Comparison of ENCODE assay signal across 7 mouse cellular contexts in the genomic region with DNA sequence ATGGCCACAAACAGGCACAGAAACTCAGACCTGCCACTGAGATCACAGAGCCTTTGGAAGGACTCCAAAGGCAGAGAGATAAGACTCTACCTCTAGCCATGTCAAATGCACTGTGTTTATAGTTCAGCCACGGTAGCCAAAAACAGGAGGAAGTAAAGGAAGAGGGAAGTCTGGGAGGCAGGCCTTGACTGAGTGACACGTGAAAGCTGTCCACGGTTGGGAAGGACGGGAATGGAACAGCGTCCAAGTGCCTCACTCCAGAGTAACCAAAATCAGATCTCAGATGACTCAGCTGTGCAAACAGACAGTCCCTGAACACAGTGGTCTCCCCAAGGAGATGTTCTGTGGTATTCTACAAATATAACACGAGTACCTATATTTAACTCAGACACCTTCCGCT. TPM values are rescaled to one million over a fixed set of nuclear protein-coding genes. Genes with fewer than 3 reads are reported as not detected.
DNase-seq lines count a peak whose midpoint lies in the region; ATAC-seq lines count a peak whose summit lies in the region.

No protein-coding gene starts in this region.

- no peak overlapping the region for H3K4me3 ChIP-seq in liver, embryonic 16.5 days (ENCODE audit: low read depth, low read length)
- H3K4me3 ChIP-seq in heart, embryonic 15.5 days, result no peak overlapping the region

- no peak for DNase-seq in liver
- DNase-seq in adrenal gland, postnatal 25 days, result peak; percentile 29
- no peak for DNase-seq in thymus, postnatal 10 days (ENCODE audit: low spot score in 2 of 2)
- no peak for DNase-seq in cerebellum, adult 8-10 months

- WGBS in liver, embryonic 16.5 days (ENCODE audit: insufficient replicate concordance), result 23% methylated on average over 7 of the region's 7 CpGs
- 9% methylated on average over 7 of the region's 7 CpGs for whole genome bisulfite sequencing in heart, embryonic 15.5 days

- H3K4me2 ChIP-seq in liver, embryonic 16.5 days (ENCODE audit: low read depth, low read length), result no peak overlapping the region
- peak overlapping the region; percentile 40 for H3K4me2 ChIP-seq in heart, embryonic 15.5 days

- peaks cover 12% of the 10 kb centered on the region for H3K4me1 ChIP-seq in liver, embryonic 16.5 days (ENCODE audit: control insufficient read depth, low read depth, low read length)
- H3K4me1 ChIP-seq in heart, embryonic 15.5 days (replicated peaks), result peaks cover 40% of the 10 kb centered on the region

- H3K9ac ChIP-seq in liver, embryonic 16.5 days (ENCODE audit: low read depth, low read length), result no peak overlapping the region
- H3K9ac ChIP-seq in heart, embryonic 15.5 days, result no peak overlapping the region

- peak; percentile 30; the same call in 1 of the 2 replicates for ATAC-seq in liver, embryonic 16.5 days (ENCODE audit: low read depth)
- ATAC-seq in heart, embryonic 15.5 days (replicated peaks; ENCODE audit: insufficient number of reproducible peaks, insufficient read depth, low FRiP score, low read depth), result peak; percentile 83
- peak; percentile 78 for ATAC-seq in megakaryocyte progenitor cell, adult 5-6 weeks (replicated peaks; ENCODE audit: poor library complexity)

- no peaks in the 10 kb centered on the region for H3K9me3 ChIP-seq in liver, embryonic 16.5 days (replicated peaks; ENCODE audit: control insufficient read depth, low read length)
- no peaks in the 10 kb centered on the region for H3K9me3 ChIP-seq in heart, embryonic 15.5 days (replicated peaks)

- no peaks in the 10 kb centered on the region for H3K36me3 ChIP-seq in liver, embryonic 16.5 days (ENCODE audit: control insufficient read depth, insufficient read depth)
- no peaks in the 10 kb centered on the region for H3K36me3 ChIP-seq in heart, embryonic 15.5 days

- no peaks in the 10 kb centered on the region for H3K27me3 ChIP-seq in liver, embryonic 16.5 days (ENCODE audit: control insufficient read depth, insufficient read depth, low read depth, low read length)
- no peaks in the 10 kb centered on the region for H3K27me3 ChIP-seq in heart, embryonic 15.5 days

- H3K27ac ChIP-seq in liver, embryonic 16.5 days (ENCODE audit: low read length), result no peak overlapping the region
- H3K27ac ChIP-seq in heart, embryonic 15.5 days, result peak overlapping the region; percentile 74

RNA-seq across cellular contexts. Expression of a gene that starts 25.1 kb away (rescaled TPM):
- 0.07 and 0.09 TPM in 2 replicates for polyA plus RNA-seq in liver, embryonic 16.5 days (2015; fragmentation: Nextera tagmentation; extraction: Ambion mirVana)
- total RNA-seq in adrenal gland, postnatal 25 days (2021), result 0.39 TPM in 1 of 2 replicates, not detected in the other
- 0.34 and 0.55 TPM in 2 replicates for polyA plus RNA-seq in heart, embryonic 15.5 days (2015; fragmentation: Nextera tagmentation; extraction: Ambion mirVana)
- 0.42 and 0.67 TPM in 2 replicates for total RNA-seq in megakaryocyte progenitor cell, adult 5-6 weeks (2015)
- 0.51 and 1.7 TPM in 2 replicates for total RNA-seq in megakaryocyte progenitor cell, adult 5-6 weeks (2017)

RNA-seq across cellular contexts. Expression of a gene that starts 25.5 kb away (rescaled TPM):
- polyA plus RNA-seq in liver, embryonic 16.5 days (2015; fragmentation: Nextera tagmentation; extraction: Ambion mirVana), result 11.1 and 11.5 TPM in 2 replicates
- 59.0 and 63.1 TPM in 2 replicates for total RNA-seq in adrenal gland, postnatal 25 days (2021)
- polyA plus RNA-seq in heart, embryonic 15.5 days (2015; fragmentation: Nextera tagmentation; extraction: Ambion mirVana), result 28.9 and 33.5 TPM in 2 replicates
- 15.6 and 22.7 TPM in 2 replicates for total RNA-seq in megakaryocyte progenitor cell, adult 5-6 weeks (2015)
- total RNA-seq in megakaryocyte progenitor cell, adult 5-6 weeks (2017), result 33.4 and 36.9 TPM in 2 replicates

RNA-seq across cellular contexts. Expression of a gene that starts 55.2 kb away (rescaled TPM):
- polyA plus RNA-seq in liver, embryonic 16.5 days (2015; fragmentation: Nextera tagmentation; extraction: Ambion mirVana), result 0.05 and 0.26 TPM in 2 replicates
- not detected in 2 replicates for total RNA-seq in adrenal gland, postnatal 25 days (2021)
- not detected in 2 replicates for polyA plus RNA-seq in heart, embryonic 15.5 days (2015; fragmentation: Nextera tagmentation; extraction: Ambion mirVana)
- total RNA-seq in megakaryocyte progenitor cell, adult 5-6 weeks (2015), result not detected in 2 replicates
- not detected in 2 replicates for total RNA-seq in megakaryocyte progenitor cell, adult 5-6 weeks (2017)

Comparison
In these comparisons a context has a peak if more than half of its experiments do, and no peak if none do; other contexts are left out.
1. ATAC-seq: peak in every context shown above with its lines; median percentile 83 in heart, embryonic 15.5 days; 78 in megakaryocyte progenitor cell, adult 5-6 weeks; 30 in liver, embryonic 16.5 days.